Mouse (Mus musculus): Measurements from ENCODE around the gene Ccdc149. TPM values are rescaled to one million over a fixed set of nuclear protein-coding genes. Genes with fewer than 3 reads are reported as not detected.
A peak's percentile ranks its signal among the peaks of the same experiment; 100 is the strongest.

The Ccdc149 gene
- polyA plus RNA-seq (2015; fragmentation: Nextera tagmentation; extraction: Ambion mirVana): 3.4 and 3.5 TPM in 2 replicates

GRCm38 (mm10) chr5:52470991-52471801 lies at the start of gene Ccdc149:
Gene Ccdc149 (minus strand): TSS chr5:52471521.
- 0 out of 2 replicates have a peak, but pooled peaks cover 5% of the 10 kb centered on the region for H3K27me3 ChIP-seq (ENCODE audit: insufficient read depth, low read length)
- peak within 1 kb of the TSS; percentile 85 for H3K9ac ChIP-seq (replicated peaks; ENCODE audit: low read length)
- H3K4me3 ChIP-seq (ENCODE audit: low read length): peak within 1 kb of the TSS; percentile 73
- H3K4me1 ChIP-seq (ENCODE audit: insufficient read depth, low read length): peaks cover 15% of the 10 kb centered on the region; the same call in 1 of the 2 replicates
- 1% methylated on average over 36 of the region's 65 CpGs for WGBS
- peak within 1 kb of the TSS; percentile 71 for H3K27ac ChIP-seq (ENCODE audit: low read length)
- ATAC-seq (ENCODE audit: low FRiP score, low TSS enrichment): peak; percentile 95
- peak within 1 kb of the TSS; percentile 81 for H3K4me2 ChIP-seq (replicated peaks; ENCODE audit: low read depth, low read length)
- H3K36me3 ChIP-seq (ENCODE audit: insufficient read depth, low read length): no peaks in the 10 kb centered on the region
- no peaks in the 10 kb centered on the region for H3K9me3 ChIP-seq (ENCODE audit: low read length)

DNA sequence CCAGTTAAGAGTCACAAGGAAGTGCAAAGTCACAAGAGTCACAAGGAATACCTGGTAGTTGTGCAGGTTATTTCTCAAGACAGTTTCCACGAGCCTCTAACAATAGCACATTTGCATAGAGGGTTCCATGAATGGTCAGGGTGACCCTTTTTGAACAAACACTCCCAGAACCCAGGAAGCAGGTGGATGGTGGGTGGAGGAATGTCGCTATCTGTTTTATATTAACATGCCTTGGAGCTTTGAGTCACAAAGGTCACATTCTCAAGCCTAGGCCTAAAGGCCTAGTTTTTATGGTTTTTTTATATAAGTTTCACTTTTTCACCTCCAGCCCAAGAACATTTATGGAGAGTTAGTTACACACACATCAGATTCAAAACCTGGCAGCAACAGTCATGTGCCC lies 48.6 kb upstream of the Ccdc149 start:
- H3K36me3 ChIP-seq (ENCODE audit: insufficient read depth, low read length): no peaks in the 10 kb centered on the region
- ATAC-seq (ENCODE audit: low FRiP score, low TSS enrichment): no peak
- WGBS: 79% methylated on average over 2 of the region's 2 CpGs
- H3K4me2 ChIP-seq (replicated peaks; ENCODE audit: low read depth, low read length): no peak overlapping the region
- no peak overlapping the region for H3K4me3 ChIP-seq (ENCODE audit: low read length)
- H3K4me1 ChIP-seq (ENCODE audit: insufficient read depth, low read length): 0 out of 2 replicates have a peak, but pooled peaks cover 4% of the 10 kb centered on the region
- peaks cover 4% of the 10 kb centered on the region for H3K9me3 ChIP-seq (ENCODE audit: low read length)
- no peak overlapping the region for H3K27ac ChIP-seq (ENCODE audit: low read length)
- H3K27me3 ChIP-seq (ENCODE audit: insufficient read depth, low read length): 0 out of 2 replicates have a peak, but pooled peaks cover 5% of the 10 kb centered on the region
- H3K9ac ChIP-seq (replicated peaks; ENCODE audit: low read length): no peak overlapping the region

GRCm38 (mm10) chr5:52516072-52516476 lies 44.8 kb upstream of the Ccdc149 start:
- peak overlapping the region; percentile 54 for H3K4me2 ChIP-seq (replicated peaks; ENCODE audit: low read depth, low read length)
- no peaks in the 10 kb centered on the region for H3K36me3 ChIP-seq (ENCODE audit: insufficient read depth, low read length)
- WGBS: 18% methylated on average over 21 of the region's 21 CpGs
- ATAC-seq (ENCODE audit: low FRiP score, low TSS enrichment): no peak
- H3K4me1 ChIP-seq (ENCODE audit: insufficient read depth, low read length): 0 out of 2 replicates have a peak, but pooled peaks cover 4% of the 10 kb centered on the region
- H3K9me3 ChIP-seq (ENCODE audit: low read length): peaks cover 4% of the 10 kb centered on the region
- H3K27ac ChIP-seq (ENCODE audit: low read length): no peak overlapping the region
- H3K4me3 ChIP-seq (ENCODE audit: low read length): peak overlapping the region; percentile 29
- H3K9ac ChIP-seq (replicated peaks; ENCODE audit: low read length): no peak overlapping the region
- 0 out of 2 replicates have a peak, but pooled peaks cover 5% of the 10 kb centered on the region for H3K27me3 ChIP-seq (ENCODE audit: insufficient read depth, low read length)

- peak; percentile 32; the same call in 1 of the 2 replicates for ATAC-seq (ENCODE audit: low FRiP score, low TSS enrichment)
- Histone ChIP-seq H3K4me3 (ENCODE audit: low read length) (peak overlapping the region; percentile 29), H3K27ac (ENCODE audit: low read length) (no peak overlapping the region), H3K4me1 (ENCODE audit: insufficient read depth, low read length) (0 out of 2 replicates have a peak, but pooled peaks cover 4% of the 10 kb centered on the region), H3K4me2 (replicated peaks; ENCODE audit: low read depth, low read length) (peak overlapping the region; percentile 54), H3K36me3 (ENCODE audit: insufficient read depth, low read length) (no peaks in the 10 kb centered on the region), H3K9me3 (ENCODE audit: low read length) (peaks cover 4% of the 10 kb centered on the region), H3K9ac (replicated peaks; ENCODE audit: low read length) (0 out of 2 replicates have a peak overlapping the region, but pooled peaks have one; percentile 26), H3K27me3 (ENCODE audit: insufficient read depth, low read length) (0 out of 2 replicates have a peak, but pooled peaks cover 5% of the 10 kb centered on the region)
- WGBS: 30% methylated on average over 22 of the region's 22 CpGs
Measured at GRCm38 (mm10) chr5:52515246-52516021, 44.1 kb upstream of the Ccdc149 start.

- Histone ChIP-seq H3K4me3 (ENCODE audit: low read length) (no peak overlapping the region), H3K9ac (replicated peaks; ENCODE audit: low read length) (no peak overlapping the region), H3K27ac (ENCODE audit: low read length) (no peak overlapping the region), H3K4me2 (replicated peaks; ENCODE audit: low read depth, low read length) (no peak overlapping the region), H3K27me3 (ENCODE audit: insufficient read depth, low read length) (no peaks in the 10 kb centered on the region), H3K4me1 (ENCODE audit: insufficient read depth, low read length) (0 out of 2 replicates have a peak, but pooled peaks cover 4% of the 10 kb centered on the region), H3K9me3 (ENCODE audit: low read length) (no peaks in the 10 kb centered on the region), H3K36me3 (ENCODE audit: insufficient read depth, low read length) (no peaks in the 10 kb centered on the region)
- ATAC-seq (ENCODE audit: low FRiP score, low TSS enrichment): no peak
- 70% methylated on average over 3 of the region's 3 CpGs for WGBS
Measured at GRCm38 (mm10) chr5:52511089-52511488, 39.8 kb upstream of the Ccdc149 start.

GRCm38 (mm10) chr5:52509416-52509815 lies 38.1 kb upstream of the Ccdc149 start:
- Histone ChIP-seq H3K9ac (replicated peaks; ENCODE audit: low read length) (no peak overlapping the region), H3K4me2 (replicated peaks; ENCODE audit: low read depth, low read length) (no peak overlapping the region), H3K9me3 (ENCODE audit: low read length) (no peaks in the 10 kb centered on the region), H3K4me3 (ENCODE audit: low read length) (no peak overlapping the region), H3K27ac (ENCODE audit: low read length) (no peak overlapping the region), H3K27me3 (ENCODE audit: insufficient read depth, low read length) (no peaks in the 10 kb centered on the region), H3K36me3 (ENCODE audit: insufficient read depth, low read length) (no peaks in the 10 kb centered on the region), H3K4me1 (ENCODE audit: insufficient read depth, low read length) (no peaks in the 10 kb centered on the region)
- 82% methylated on average over 6 of the region's 6 CpGs for WGBS
- no peak for ATAC-seq (ENCODE audit: low FRiP score, low TSS enrichment)

- Histone ChIP-seq H3K27ac (ENCODE audit: low read length) (no peak overlapping the region), H3K36me3 (ENCODE audit: insufficient read depth, low read length) (no peaks in the 10 kb centered on the region), H3K4me3 (ENCODE audit: low read length) (no peak overlapping the region), H3K9me3 (ENCODE audit: low read length) (no peaks in the 10 kb centered on the region), H3K4me2 (replicated peaks; ENCODE audit: low read depth, low read length) (no peak overlapping the region), H3K27me3 (ENCODE audit: insufficient read depth, low read length) (no peaks in the 10 kb centered on the region), H3K9ac (replicated peaks; ENCODE audit: low read length) (no peak overlapping the region), H3K4me1 (ENCODE audit: insufficient read depth, low read length) (no peaks in the 10 kb centered on the region)
- ATAC-seq (ENCODE audit: low FRiP score, low TSS enrichment): no peak
- 83% methylated on average over 13 of the region's 13 CpGs for WGBS
Measured at GRCm38 (mm10) chr5:52504666-52505065, 33.3 kb upstream of the Ccdc149 start.

DNA sequence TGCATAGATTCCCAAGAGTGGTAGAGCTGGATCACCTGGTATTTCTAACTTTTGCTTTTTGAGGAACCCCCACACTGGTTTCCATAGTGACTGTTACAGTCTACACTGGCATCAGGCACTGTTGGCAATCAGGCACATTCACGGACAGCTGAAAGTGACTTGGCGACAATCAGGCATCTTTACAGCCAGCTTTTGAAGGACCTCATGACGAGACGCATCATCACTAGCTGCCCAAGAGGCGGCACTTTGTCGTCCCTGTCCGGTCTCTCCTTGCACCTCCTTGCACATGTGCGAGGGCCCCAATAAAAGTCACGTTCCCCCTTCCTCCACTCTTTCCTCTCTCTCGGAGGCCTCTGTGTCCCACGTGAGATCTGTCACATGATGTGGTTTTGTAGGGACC lies 32.8 kb upstream of the Ccdc149 start:
- no peaks in the 10 kb centered on the region for H3K4me1 ChIP-seq (ENCODE audit: insufficient read depth, low read length)
- no peaks in the 10 kb centered on the region for H3K36me3 ChIP-seq (ENCODE audit: insufficient read depth, low read length)
- no peak for ATAC-seq (ENCODE audit: low FRiP score, low TSS enrichment)
- 90% methylated on average over 11 of the region's 11 CpGs for WGBS
- no peak overlapping the region for H3K4me2 ChIP-seq (replicated peaks; ENCODE audit: low read depth, low read length)
- no peak overlapping the region for H3K27ac ChIP-seq (ENCODE audit: low read length)
- H3K9ac ChIP-seq (replicated peaks; ENCODE audit: low read length): no peak overlapping the region
- H3K27me3 ChIP-seq (ENCODE audit: insufficient read depth, low read length): no peaks in the 10 kb centered on the region
- no peak overlapping the region for H3K4me3 ChIP-seq (ENCODE audit: low read length)
- H3K9me3 ChIP-seq (ENCODE audit: low read length): no peaks in the 10 kb centered on the region

GRCm38 (mm10) chr5:52495671-52496070 lies 24.4 kb upstream of the Ccdc149 start:
- no peaks in the 10 kb centered on the region for H3K27me3 ChIP-seq (ENCODE audit: insufficient read depth, low read length)
- no peaks in the 10 kb centered on the region for H3K36me3 ChIP-seq (ENCODE audit: insufficient read depth, low read length)
- no peak for ATAC-seq (ENCODE audit: low FRiP score, low TSS enrichment)
- H3K4me1 ChIP-seq (ENCODE audit: insufficient read depth, low read length): no peaks in the 10 kb centered on the region
- no peak overlapping the region for H3K27ac ChIP-seq (ENCODE audit: low read length)
- no peaks in the 10 kb centered on the region for H3K9me3 ChIP-seq (ENCODE audit: low read length)
- no peak overlapping the region for H3K9ac ChIP-seq (replicated peaks; ENCODE audit: low read length)
- H3K4me2 ChIP-seq (replicated peaks; ENCODE audit: low read depth, low read length): no peak overlapping the region
- WGBS: 46% methylated on average over 14 of the region's 14 CpGs
- H3K4me3 ChIP-seq (ENCODE audit: low read length): no peak overlapping the region
